Mouse (Mus musculus) urinary bladder, postnatal 10 days (tissue): Measurements from ENCODE around the gene Slc25a10.

Experiments used
- DNase-seq: peaks from one replicate; pipeline ENCODE4 v3.0.0; 2022; ENCODE audit warnings: low spot score

Gene Slc25a10

GRCm38 (mm10) chr11:120541907-120542306 is 50.3 kb downstream of the Slc25a10 start:
- no peak for DNase-seq

GRCm38 (mm10) chr11:120542376-120542775 is 50.7 kb downstream of the Slc25a10 start:
- no peak for DNase-seq

GRCm38 (mm10) chr11:120545964-120546363 is 54.3 kb downstream of the Slc25a10 start:
- no peak for DNase-seq

GRCm38 (mm10) chr11:120547469-120547868 is 55.8 kb downstream of the Slc25a10 start:
- no peak for DNase-seq

- DNase-seq: no peak
These were observed 56.6 kb downstream of the Slc25a10 start for GRCm38 (mm10) chr11:120548214-120548613.

- no peak for DNase-seq
These were observed 57.1 kb downstream of the Slc25a10 start for GRCm38 (mm10) chr11:120548786-120549167.
